Mouse (Mus musculus) liver, adult 2 months (tissue): ENCODE measurements around the gene Ltbp1.
A peak's percentile ranks its signal among the peaks of the same experiment; 100 is the strongest.

Source experiments
- CTCF ChIP-seq: fragments of 200-500 bp; IDR thresholded peaks from 2 replicates; pipeline ENCODE4 v1.5.1; 2011; ENCODE audit warnings: low read depth, low read length, control low read depth
- POLR2A ChIP-seq: fragments of 200-500 bp; IDR thresholded peaks from 2 replicates; pipeline ENCODE4 v1.6.1; 2011; ENCODE audit warnings: low read length, control low read depth; ENCODE audit not compliant: insufficient read depth; ENCODE audit errors: extremely low read depth

DNA sequence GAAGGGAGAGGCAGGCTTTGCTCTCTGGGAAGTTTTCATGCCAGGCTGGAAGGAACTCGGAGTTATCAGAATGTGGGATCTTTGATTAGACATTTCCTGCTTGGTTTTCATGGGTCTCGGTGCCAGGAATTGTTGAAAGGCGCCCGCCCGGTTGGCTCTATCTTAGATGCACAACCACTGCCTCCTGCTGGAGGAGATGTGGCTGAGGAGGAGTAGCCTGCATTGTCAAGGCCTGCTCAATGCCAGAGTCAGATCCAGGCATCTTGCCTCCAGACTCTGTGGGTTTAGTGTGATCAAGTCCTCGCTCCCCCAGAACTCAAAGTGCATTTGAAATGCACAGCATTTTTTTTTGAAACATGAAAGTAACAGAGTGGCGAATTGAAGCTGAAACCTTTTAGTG is 364.0 kb downstream of the Ltbp1 start:
- TF ChIP-seq CTCF, result peak; percentile 36
- TF ChIP-seq POLR2A, result no peak
